Mouse (Mus musculus) MN1 (cell line): ENCODE data around the gene Usp6nl.

Experiments used
- DNase-seq: peaks from one replicate; pipeline ENCODE4 v3.0.0-alpha.2; 2016; ENCODE audit warnings: low spot score

Gene Usp6nl

DNA sequence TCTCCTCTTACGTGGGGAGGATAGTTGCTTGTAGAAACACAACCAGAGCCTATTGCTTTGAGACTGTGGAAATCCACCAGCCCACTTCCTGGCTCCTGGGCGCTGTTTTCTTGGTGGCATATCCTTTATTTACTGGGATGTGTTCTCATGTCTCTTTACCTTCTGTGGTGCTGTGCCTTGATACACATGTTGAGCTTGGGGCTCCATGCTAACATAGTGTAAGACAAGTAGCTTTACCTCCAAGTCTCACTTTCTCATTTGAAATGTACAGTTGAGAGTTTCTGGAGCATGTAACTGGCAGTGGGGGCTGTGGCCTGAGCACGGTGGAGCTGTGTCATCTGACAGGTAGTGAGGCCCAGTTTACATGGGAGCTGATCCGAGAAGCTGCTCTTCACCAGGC lies 54.5 kb downstream of the Usp6nl start:
- DNase-seq = no peak

DNA sequence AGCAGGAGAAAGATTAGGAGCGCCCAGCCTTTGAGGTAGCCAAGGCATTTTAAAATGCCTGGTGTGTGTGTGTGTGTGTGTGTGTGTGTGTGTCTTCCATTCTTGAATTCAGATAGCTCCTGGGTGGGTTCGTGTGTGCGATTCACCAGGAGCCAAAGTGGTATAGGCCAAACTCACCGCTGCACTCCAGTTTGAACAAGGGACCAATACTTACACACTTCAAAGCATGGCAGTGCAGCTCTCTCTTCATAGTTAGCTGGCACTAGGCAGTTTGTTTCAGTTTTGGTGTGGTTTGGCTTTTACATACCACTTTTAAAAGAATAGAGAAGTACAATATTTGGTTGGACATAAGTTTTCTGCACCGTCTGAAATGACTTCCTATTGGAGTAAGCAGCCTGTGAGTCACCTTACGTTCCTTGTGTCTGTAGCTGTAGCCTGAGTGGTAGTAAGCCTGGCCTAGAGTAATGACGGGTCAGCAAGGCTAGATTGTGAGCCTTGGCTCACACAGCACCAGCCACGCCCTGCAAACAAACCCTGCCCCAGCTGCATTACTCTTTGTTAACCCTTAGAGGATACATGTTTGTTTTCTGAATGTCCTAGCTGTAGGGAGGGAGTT lies 56.2 kb downstream of the Usp6nl start:
- DNase-seq = no peak

- DNase-seq = no peak
Observed at GRCm38 (mm10) chr2:6379731-6380212, 57.3 kb downstream of the Usp6nl start.

GRCm38 (mm10) chr2:6380401-6380800 lies 57.9 kb downstream of the Usp6nl start:
- no peak for DNase-seq

GRCm38 (mm10) chr2:6384407-6385146 lies 62.1 kb downstream of the Usp6nl start:
- DNase-seq = no peak

DNA sequence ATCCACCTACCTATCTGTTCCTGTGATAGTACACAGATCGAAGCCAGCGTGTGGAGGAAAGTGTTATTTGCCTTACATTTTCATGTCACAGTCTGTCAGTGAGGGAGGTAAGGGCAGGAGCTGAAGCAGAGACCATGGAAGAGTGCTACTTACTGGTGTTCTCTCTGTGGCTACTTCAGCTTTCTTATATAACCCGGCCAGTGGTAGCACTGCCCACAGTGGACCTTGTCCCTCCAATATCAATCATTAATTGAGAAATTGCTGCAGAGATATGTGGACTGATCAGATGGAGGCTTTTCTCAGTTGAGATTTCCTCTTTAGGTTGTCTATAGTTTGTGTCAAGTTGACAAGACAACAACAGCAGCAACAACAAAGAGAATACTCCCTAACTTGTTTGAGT lies 66.7 kb downstream of the Usp6nl start:
- no peak for DNase-seq

- DNase-seq = no peak
Observed at GRCm38 (mm10) chr2:6391261-6391660, 68.8 kb downstream of the Usp6nl start.

GRCm38 (mm10) chr2:6391940-6392339 lies 69.5 kb downstream of the Usp6nl start:
- DNase-seq = no peak

DNA sequence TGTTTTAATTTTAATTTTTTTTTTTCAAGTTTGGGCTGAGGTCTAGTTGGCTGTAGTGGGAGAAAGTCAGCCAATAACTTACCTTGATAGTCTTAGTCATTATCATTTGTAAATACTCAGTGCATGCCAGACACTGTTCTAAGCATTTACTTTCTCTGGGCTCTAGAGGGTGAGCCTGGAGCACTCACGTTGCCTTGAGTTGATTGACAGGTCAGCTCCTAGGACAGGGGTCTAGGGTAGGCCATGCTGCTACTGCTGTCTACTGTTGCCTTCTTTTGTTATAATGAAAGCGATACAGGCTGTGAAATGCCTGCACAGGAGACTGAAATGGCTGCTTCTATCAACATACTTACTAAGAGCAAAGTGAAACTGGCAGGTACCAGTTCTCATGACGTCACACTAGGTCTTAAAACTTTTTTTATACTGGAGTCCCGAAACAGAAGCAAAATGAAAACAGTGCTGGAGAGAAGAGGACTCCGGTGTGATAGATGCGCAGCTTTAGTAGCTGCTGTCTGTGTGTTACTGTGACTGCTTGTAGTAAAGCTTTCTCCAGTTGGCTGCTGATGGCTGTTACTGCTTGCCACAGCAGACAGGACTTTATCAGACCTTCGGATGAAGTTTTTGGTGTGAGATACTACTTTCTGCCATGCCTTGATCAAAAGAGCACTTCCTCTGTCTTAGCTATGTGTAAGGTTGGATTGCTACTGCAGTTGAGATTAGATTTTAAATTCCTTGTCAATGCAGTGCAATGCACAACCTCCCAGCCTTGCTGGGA lies 73.6 kb downstream of the Usp6nl start:
- DNase-seq = no peak

DNA sequence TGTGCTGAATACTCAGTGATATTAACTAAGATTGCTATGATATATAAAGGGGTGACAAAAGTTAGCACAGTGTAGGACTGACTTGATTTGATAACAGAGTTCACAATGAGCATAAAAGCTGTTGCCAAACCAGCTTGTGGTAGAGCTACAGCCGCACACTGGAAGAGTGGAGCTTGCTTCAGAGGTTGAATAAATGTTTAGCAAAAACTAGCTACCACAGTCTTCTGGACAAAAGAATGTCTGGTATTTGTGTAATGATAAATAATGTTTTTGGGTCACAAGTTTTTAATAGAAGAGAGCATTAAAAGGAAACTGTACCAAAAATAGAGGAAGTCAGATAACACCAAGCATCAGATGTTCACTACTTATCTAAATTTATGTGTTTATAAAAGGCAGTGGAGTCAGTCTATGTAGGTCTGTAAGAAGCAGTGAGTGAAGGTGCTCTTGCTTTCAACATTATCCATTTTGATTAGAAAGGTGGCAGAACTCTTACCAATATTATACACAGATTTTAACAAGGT lies 74.2 kb downstream of the Usp6nl start:
- DNase-seq = no peak

- no peak for DNase-seq
Observed at GRCm38 (mm10) chr2:6397166-6397565, 74.7 kb downstream of the Usp6nl start.

DNA sequence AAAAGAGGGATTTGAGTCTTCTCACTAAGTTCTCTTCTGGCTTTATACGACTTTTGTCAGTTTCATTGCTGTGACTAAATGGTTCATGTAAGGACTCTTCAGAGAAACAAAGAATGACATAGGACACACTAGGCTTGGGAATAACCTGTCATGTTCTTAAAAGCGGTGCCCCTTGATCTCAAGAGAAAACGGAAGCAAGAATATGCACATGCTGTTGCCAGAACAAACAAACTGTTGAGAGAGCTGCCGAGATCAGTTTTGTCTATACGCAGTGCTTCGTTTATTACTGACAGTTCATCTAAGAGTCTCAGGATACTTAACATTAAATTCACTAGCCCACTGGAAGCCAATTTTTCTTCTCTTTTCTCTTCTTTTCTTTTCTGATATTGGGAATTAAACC lies 76.4 kb downstream of the Usp6nl start:
- DNase-seq = no peak

DNA sequence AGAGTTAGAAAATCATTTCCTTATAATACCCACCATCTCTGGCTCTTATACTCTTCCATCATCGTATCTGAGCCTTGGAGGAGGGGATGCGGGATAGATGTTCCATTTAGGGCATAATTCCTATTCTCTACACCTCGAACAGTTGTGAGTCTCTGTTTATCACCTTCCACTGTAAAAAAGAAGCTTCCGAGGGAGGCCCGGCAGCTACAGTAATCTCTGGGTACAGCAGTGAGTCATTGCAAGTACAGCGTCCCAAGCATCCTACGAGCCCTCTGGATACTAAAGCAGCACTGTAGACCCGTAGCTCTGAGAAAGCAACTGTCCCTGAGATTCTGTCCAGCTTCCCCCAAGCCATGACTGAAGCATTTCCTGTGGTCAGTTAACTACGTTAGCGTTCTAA lies 78.6 kb downstream of the Usp6nl start:
- DNase-seq = no peak

DNA sequence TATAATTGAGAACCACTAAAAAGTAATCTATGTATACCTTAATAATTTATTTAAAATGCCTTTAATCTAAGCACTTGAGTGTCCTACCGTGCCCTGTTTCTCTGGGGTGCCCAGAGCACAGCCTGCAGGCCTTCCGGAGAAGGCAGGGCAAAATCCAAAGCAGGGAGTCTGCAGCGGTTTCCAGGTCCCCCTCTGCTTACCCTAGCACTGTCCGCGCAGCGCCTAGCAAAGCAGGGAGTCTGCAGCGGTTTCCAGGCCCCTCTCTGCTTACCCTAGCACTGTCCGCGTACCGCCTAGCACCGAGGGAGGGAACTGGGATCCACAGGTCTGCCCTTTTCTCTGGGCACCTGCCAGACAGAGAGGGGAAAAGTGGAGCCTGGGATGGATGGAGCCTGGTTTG lies 80.9 kb downstream of the Usp6nl start:
- DNase-seq = no peak

DNA sequence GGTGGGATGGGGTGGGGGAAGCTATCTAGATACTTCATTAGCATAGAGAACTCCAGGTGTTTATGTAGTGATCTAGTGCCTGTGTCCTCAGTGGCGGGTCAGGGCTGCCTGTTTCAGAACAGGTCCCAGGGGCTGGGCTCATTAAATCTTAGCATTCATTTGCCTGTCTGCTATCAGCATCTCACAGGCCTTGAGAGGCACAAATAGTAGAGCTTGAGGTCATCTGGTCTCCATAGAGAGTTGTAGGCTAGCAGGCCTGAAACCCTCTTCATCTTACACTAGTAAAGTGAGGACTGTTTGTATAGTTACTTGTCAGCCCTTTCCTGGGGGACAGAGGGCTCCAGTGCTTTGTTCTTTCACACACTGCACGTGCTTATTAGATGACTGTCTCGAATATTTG lies 81.5 kb downstream of the Usp6nl start:
- DNase-seq = no peak

DNA sequence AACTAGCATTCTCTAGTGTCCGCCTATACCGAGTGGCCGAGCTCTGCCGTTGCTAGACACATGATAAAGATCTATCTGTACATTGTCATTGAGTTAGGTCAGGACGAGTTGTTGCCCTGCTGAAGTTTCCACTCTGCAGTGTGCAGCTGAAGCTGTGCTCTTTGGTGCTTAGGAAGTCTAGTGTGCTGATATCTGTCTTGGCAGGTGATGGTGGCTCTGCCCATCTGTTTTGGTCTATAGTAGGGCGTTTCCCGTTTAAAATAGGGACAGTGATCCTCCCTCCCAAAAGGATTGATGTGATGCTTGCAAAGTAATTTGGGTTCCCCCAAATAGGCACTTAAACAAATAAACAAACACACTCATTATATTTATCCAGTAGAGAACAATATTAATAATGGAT lies 82.2 kb downstream of the Usp6nl start:
- no peak for DNase-seq

GRCm38 (mm10) chr2:6405059-6406033 lies 82.9 kb downstream of the Usp6nl start:
- peak; percentile 78 for DNase-seq

GRCm38 (mm10) chr2:6407711-6408110 lies 85.2 kb downstream of the Usp6nl start:
- DNase-seq = no peak

DNA sequence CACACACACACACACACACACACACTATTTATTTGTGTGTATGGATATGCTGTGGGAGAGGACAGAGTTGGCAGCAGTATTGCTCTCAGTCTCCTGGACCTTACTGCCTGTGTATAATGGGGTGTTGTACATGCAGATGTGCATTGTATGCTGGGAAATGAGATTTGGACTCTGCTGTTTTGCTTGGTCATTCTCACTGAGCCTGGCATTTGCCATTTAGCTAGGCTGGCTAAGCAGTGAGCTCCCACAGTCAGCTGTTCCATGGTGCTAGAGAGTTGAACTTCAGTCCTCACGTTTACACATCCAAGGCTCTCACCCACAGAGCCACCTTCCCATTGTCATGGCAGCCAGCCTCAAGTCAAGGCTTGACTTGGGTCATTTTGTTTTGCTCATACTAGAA lies 90.2 kb downstream of the Usp6nl start:
- DNase-seq = no peak

GRCm38 (mm10) chr2:6413723-6414122 lies 91.3 kb downstream of the Usp6nl start:
- DNase-seq = no peak

GRCm38 (mm10) chr2:6414400-6414799 lies 91.9 kb downstream of the Usp6nl start:
- no peak for DNase-seq

- DNase-seq = no peak
Observed at GRCm38 (mm10) chr2:6417158-6417557, 94.7 kb downstream of the Usp6nl start.
